Mouse (Mus musculus) olfactory bulb, adult 2 months (tissue): ENCODE results near the gene Pik3r2. TPM values are rescaled to one million over a fixed set of nuclear protein-coding genes. Genes with fewer than 3 reads are reported as not detected.

ENCODE experiments used
- H3K27ac ChIP-seq: fragments of 200-500 bp; 2 replicates; pipeline ENCODE4 v1.5.1; 2012; ENCODE audit warnings: low read depth, low read length; ENCODE audit not compliant: insufficient read depth
- H3K4me1 ChIP-seq: fragments of 200-500 bp; 2 replicates; pipeline ENCODE4 v1.6.1; 2012; ENCODE audit warnings: low read length; ENCODE audit not compliant: control insufficient read depth, insufficient read depth
- H3K4me3 ChIP-seq: fragments of 200-500 bp; 2 replicates; pipeline ENCODE4 v1.5.1; 2012; ENCODE audit warnings: mild to moderate bottlenecking, low read depth, low read length, moderate library complexity; ENCODE audit not compliant: insufficient read depth
- CTCF ChIP-seq: fragments of 200-500 bp; IDR thresholded peaks from 2 replicates; pipeline ENCODE4 v1.5.1; 2012; ENCODE audit warnings: low read depth, mild to moderate bottlenecking, low read length, moderate library complexity; ENCODE audit not compliant: insufficient read depth
- POLR2A ChIP-seq: fragments of 200-500 bp; IDR thresholded peaks from 2 replicates; pipeline ENCODE4 v1.6.1; 2012; ENCODE audit warnings: mild to moderate bottlenecking, low read depth, low read length, moderate library complexity; ENCODE audit not compliant: insufficient read depth
- WGBS: fragments of 180-500 bp; shearing (Covaris S2); methylation state at CpG from one replicate; pipeline ENCODE4 v1.1.7; 2018; 5-methylcytosine and 5-hydroxymethylcytosine counted together
- polyA plus RNA-seq: library from polyadenylated mRNA; stranded (reverse); fragments of >200 nt; gene quantifications from 2 replicates; pipeline ENCODE4 v1.2.4, GENCODE M21; 2012; ENCODE audit warnings: low replicate concordance; ENCODE audit not compliant: missing spikeins, insufficient read depth, insufficient read length

Pik3r2 gene
- polyA plus RNA-seq, 1 experiment: not detected

DNA sequence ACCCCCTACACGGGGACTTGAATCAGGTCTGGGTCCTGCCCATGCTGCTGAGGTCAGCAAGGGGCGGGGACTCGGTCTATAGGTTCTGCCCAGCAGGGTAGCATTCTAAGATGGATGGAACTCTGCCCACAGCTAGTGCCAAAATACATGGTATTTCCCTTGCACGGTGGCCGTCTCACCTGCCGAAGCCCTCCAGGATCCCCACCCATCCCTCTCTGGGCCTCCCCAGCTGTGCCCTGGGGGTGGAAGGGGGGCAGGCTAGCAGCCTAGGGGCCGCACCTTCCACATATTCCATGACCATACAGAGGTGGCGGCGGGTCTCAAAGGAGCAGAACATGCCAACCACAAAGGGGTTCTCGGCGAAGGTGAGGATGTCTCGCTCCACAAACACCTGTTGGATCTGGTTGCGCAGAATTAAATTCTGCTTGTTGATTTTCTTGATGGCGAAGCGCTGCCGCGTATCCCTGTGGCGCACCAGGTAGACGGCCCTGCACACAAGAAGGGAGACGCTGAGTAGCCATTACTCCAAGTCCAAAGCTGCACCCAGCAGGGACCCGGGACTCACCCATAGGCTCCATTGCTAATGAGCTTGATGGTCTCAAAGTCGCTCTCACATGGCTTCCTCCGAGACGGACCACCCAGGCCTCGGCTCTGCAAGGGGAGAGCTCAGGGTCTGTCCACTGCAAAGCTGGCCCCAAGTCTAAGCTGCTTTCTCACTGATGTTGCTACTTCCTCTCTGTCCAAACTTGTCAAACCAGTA, 10.0 kb upstream of the Pik3r2 start:
- TF ChIP-seq CTCF: no peak
- no peak overlapping the region for H3K27ac ChIP-seq
- H3K4me1 ChIP-seq: peaks cover 20% of the 10 kb centered on the region
- H3K4me3 ChIP-seq: no peak overlapping the region
- WGBS: 88% methylated on average over 25 of the region's 25 CpGs

DNA sequence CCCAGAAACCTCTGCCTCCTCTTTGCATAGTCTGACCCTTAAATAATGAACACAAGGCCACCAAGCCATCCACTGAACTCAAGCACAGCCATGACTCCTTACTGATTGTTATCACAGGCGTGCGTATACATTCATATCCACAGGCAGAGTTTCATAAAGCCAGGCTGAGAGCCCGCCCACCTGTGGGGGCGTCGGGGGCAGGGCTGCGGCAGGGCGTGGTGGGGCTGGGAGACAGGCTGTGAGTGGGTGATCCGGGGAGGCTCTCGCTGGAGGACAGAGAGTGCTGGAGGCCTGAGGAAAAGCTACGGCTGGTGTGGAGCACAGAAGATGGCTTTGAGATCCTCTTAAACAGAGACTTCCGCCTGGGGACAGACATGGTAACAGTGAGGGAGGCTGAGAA, 3.6 kb upstream of the Pik3r2 start:
- Histone ChIP-seq H3K4me1 (peaks cover 21% of the 10 kb centered on the region), H3K27ac (no peak overlapping the region), H3K4me3 (no peak overlapping the region)
- WGBS: 65% methylated on average over 11 of the region's 11 CpGs
- TF ChIP-seq CTCF: no peak
- no peak for TF ChIP-seq POLR2A

DNA sequence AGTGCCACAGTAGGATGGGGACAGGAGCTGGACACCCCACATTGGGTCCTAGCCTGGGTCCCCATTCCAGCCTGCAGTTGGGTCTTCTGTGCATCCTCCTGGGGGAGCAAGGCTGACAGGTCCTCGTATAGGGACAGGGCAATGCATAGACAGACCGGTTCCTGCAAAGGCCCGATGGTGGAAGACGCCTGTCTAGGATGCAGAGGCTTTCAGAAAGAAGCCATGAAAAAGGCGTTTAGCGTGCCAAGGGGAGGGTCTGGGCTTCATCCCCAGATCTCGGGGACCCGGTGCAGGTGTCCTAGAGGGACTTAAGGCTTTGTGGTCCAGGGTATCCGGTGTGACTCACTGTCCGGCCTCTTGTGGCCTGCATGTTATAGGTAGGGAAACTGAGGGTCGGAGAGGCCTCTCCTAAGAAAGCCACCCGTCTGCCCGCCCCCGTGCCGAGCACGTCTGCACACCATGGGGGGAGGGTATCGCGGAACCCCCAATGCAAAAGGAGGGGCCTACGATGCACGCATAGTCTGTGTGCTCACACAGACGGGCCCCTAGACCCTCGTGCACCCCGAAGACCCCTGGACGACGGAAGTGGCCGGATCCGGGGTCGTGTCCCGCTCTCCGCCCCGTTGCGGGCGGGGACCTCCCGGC, 540 bp downstream of the Pik3r2 start:
- under 1% methylated on average over 34 of the region's 34 CpGs for WGBS
- peak overlapping the region; percentile 78 for H3K4me3 ChIP-seq
- H3K4me1 ChIP-seq: peaks cover 51% of the 10 kb centered on the region
- no peak for TF ChIP-seq POLR2A
- TF ChIP-seq CTCF: no peak
- H3K27ac ChIP-seq: peak overlapping the region; percentile 71

DNA sequence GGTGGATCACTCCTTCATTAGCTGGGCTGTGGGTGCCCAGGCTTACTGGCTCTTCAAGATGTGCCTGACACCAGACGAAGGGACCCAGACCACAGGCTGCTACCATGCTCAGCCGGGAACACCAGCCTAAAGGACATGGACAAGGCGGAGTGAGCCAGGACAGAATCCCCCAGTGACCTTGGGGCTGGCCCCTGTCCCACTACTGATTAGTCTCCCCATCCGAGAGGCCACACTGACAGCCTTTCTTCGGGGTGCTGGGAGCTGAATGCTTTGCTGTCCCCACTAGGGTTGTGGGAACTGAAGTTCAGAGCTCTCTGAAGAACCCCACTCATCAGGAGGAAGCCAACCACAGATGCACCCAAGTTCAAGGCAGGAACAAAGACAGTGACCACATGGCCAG, 1.3 kb downstream of the Pik3r2 start:
- no peak overlapping the region for H3K27ac ChIP-seq
- 66% methylated on average over 5 of the region's 5 CpGs for WGBS

DNA sequence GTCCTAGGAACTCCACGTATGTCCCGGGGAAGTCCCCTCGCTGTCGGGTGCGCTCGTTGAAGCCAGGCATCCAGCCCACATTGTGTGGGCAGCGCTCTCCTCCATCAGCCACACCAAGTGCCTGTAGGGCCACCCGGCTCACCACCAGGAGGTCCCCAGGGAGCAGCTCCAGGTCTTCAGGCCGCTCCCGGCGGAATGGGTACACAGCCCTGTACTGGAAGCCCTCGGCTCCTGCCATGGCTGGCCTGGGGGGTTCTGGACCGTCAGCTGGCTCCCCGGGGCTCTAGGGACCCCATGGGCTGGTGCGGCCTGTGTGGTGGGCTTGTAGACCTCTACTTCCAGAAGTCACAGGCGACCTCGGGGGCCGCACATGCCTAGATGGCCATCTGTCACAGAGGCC, 1.8 kb downstream of the Pik3r2 start:
- TF ChIP-seq POLR2A (no peak), CTCF (no peak)
- 86% methylated on average over 18 of the region's 18 CpGs for WGBS
- Histone ChIP-seq H3K27ac (no peak overlapping the region), H3K4me3 (0 out of 2 replicates have a peak overlapping the region, but pooled peaks have one; percentile 1), H3K4me1 (peaks cover 43% of the 10 kb centered on the region)

More for the DNA sequence above, 1.3 kb downstream of the Pik3r2 start:
- TF ChIP-seq CTCF (peak; percentile 6; the same call in 1 of the 2 replicates), POLR2A (no peak)
- Histone ChIP-seq H3K4me1 (peaks cover 44% of the 10 kb centered on the region), H3K4me3 (peak overlapping the region; percentile 78)

DNA sequence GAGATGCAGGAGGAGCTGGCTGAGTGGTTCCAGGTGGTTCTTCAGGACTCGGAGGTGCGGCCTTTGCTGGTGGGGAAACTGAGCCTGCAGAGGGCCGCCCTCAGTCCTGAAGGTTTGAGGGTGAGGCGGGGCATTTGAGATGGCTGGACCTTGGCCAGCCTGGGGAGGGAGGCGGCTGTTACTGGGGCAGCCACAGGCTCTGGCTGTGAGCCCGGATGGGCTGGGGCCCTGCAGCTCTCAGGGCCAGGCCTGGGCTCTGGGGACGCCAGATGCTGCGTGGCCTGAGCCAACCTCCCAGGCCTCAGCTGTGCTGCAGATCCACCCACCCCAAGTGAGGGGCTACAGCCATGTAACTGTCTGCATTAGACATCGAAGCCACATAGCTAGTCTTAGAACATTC, 2.7 kb downstream of the Pik3r2 start:
- Histone ChIP-seq H3K4me1 (peaks cover 51% of the 10 kb centered on the region), H3K27ac (no peak overlapping the region), H3K4me3 (no peak overlapping the region)
- 18% methylated on average over 9 of the region's 9 CpGs for WGBS
- TF ChIP-seq CTCF (no peak), POLR2A (no peak)

DNA sequence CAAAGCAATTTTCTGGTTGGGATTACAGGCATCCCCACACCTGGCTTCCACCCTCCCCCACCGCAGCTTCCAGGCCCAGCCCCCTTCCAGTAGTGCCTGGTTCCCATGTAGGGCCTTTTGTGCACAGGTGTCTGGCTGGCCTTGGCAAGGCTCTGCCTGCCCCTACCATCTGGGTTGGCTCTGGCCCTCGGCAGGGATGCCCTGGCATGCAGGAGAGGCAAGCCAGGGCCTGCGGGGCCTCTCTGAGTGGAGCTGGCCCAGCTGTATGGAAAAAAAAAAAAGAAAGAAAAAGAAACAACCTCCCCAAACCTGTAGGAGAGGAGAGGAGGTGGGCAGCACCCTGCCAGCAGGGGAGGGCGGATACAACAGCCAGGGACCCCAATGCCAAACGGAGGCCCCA, 3.1 kb downstream of the Pik3r2 start:
- no peak overlapping the region for H3K27ac ChIP-seq

DNA sequence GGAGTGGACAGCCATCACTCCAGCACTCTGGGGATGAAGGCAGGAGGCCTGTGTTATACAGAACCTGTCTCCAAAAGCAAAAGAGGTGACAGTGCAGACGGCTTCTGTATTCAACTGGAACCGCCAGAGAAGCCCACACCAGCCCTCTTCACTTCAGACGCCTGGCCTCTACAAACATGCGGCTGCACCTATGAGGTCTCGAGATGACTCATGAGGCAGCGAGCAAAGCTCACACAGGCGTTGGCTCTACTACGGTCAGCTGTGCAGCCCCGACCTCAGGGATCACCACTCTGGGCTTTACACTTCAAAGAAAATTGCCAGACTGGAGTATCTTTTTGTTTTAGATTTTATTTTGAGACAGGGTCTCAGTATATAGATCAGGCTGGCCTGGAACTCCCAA, 3.6 kb downstream of the Pik3r2 start:
- 65% methylated on average over 9 of the region's 9 CpGs for WGBS
- no peak overlapping the region for H3K27ac ChIP-seq
- TF ChIP-seq POLR2A: no peak
- TF ChIP-seq CTCF: no peak
- peaks cover 51% of the 10 kb centered on the region for H3K4me1 ChIP-seq
- no peak overlapping the region for H3K4me3 ChIP-seq

More for the DNA sequence above, 3.1 kb downstream of the Pik3r2 start:
- TF ChIP-seq POLR2A: no peak
- no peak for TF ChIP-seq CTCF
- Histone ChIP-seq H3K4me3 (no peak overlapping the region), H3K4me1 (peaks cover 54% of the 10 kb centered on the region)
- WGBS: 33% methylated on average over 5 of the region's 5 CpGs

DNA sequence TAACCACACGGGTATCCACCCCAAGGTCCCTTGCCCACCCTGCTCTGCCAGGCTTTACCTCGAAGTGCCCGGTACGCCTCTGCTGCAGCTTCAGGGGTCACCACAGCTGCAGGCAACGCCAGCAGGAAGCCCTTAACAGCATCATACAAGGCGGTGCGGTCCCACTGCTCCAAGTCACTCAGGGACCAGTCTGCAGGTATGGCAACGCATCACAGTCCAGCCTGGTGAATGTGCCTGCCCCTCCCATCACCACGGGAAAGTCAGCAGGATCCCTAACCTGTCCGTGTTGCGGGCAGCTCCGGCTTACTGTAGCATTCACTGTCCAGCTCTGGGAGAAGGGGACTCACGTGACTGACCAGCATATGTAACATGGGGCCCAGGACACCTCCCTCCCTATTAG, 4.4 kb downstream of the Pik3r2 start:
- no peak for TF ChIP-seq POLR2A
- TF ChIP-seq CTCF: no peak
- Histone ChIP-seq H3K4me1 (peaks cover 53% of the 10 kb centered on the region), H3K4me3 (no peak overlapping the region), H3K27ac (no peak overlapping the region)
- 94% methylated on average over 13 of the region's 13 CpGs for WGBS
